16 mouse cellular contexts compared by ENCODE assay signal in the genomic region with DNA sequence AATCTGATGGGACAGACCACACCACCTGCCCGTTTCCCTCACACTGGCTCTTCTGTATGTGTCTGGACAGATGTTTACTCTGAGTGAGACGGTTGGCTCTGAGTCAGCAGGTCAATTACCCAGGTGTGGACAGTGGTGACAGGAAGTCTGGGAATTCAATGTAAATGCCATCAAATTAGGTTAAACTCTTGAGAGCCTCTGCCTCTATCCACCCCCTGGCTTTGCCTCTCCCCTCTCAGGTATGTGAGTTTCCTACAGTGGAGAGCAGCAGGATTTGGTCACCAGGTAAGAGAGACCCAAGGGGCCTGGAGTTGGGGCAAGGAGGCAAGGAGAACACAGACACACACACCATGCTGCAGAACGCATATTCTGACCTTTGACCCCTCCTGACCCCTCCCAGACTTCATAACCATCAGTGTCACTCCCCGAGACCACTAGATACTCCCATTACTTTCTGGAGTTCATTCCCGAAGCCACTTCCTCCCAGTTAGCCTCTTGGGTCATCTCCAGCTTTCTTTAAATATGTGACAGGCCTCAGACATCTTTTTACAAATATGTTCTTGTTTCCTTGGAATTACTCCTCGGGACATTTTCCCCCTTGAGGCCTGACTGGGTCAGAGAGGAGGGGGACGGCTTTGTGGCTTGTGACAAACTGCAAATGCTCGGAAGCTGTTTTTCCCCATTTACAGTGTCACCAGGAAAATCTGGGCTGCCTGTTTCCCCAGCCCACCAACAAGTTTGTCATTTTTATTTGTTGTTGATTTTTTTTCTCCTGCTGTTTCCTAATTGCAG.
DNase-seq lines count a peak whose midpoint lies in the region; ATAC-seq lines count a peak whose summit lies in the region.
"Had no signal": no experiment of that assay in that cellular context is flagged by ENCODE, and none has a peak within 500 bp of the region (broad histone marks: within the 10 kb centered on the region; RNA-seq: fewer than 3 reads in every experiment).

No protein-coding gene starts in this region.

- intact Hi-C loops in heart, postnatal 14 days (cut with DNase I), result no loop called here

- H3K4me3 ChIP-seq in heart, embryonic 11.5 days (ENCODE audit: low read depth, low read length), result no peak overlapping the region
- no peak overlapping the region for H3K4me3 ChIP-seq in brown adipose tissue, adult 24 weeks (ENCODE audit: insufficient read depth, low read depth, low read length)
- H3K4me3 ChIP-seq in midbrain, embryonic 16.5 days (ENCODE audit: low read depth, low read length), result no peak overlapping the region
- H3K4me3 ChIP-seq: intestine, embryonic 15.5 days; left cerebral cortex, adult 2 months; limb, embryonic 15.5 days; stomach, embryonic 15.5 days had no signal

- H3K27ac ChIP-seq in heart, embryonic 11.5 days (ENCODE audit: low read depth, low read length), result no peak overlapping the region
- H3K27ac ChIP-seq in brown adipose tissue, adult 24 weeks (replicated peaks; ENCODE audit: low read depth, low read length), result peak overlapping the region; percentile 34
- no peak overlapping the region for H3K27ac ChIP-seq in midbrain, embryonic 16.5 days (ENCODE audit: low read length)
- H3K27ac ChIP-seq: intestine, embryonic 15.5 days; left cerebral cortex, adult 2 months; limb, embryonic 15.5 days; stomach, embryonic 15.5 days had no signal

- DNase-seq in heart, adult 18-20 months, result peak; percentile 27 to 51
- peak; percentile 34 to 38 for DNase-seq in heart, postnatal 14 days
- DNase-seq in kidney, postnatal 25 days, result peak; percentile 37 to 70
- DNase-seq in cerebellum, adult 11-12 months, result no peak
- DNase-seq in cerebellum, adult 8-10 months, result no peak
- DNase-seq: adrenal gland, postnatal 36 days; cerebellum, adult 18-20 months; right cerebral cortex, postnatal 25 days had no signal

- 49% methylated on average over 8 of the region's 8 CpGs for WGBS in heart, embryonic 11.5 days (ENCODE audit: insufficient replicate concordance)
- WGBS in midbrain, embryonic 16.5 days, result 73% methylated on average over 8 of the region's 8 CpGs

- H3K27me3 ChIP-seq in heart, embryonic 11.5 days (ENCODE audit: control insufficient read depth, insufficient read depth, low read length), result no peaks in the 10 kb centered on the region
- H3K27me3 ChIP-seq in midbrain, embryonic 16.5 days (ENCODE audit: control insufficient read depth, insufficient read depth, low read depth, low read length), result no peaks in the 10 kb centered on the region
- H3K27me3 ChIP-seq: intestine, embryonic 15.5 days; Patski; stomach, embryonic 15.5 days had no signal

- no peak for ATAC-seq in heart, embryonic 11.5 days (replicated peaks; ENCODE audit: insufficient number of reproducible peaks, low FRiP score, low TSS enrichment)
- ATAC-seq in midbrain, embryonic 16.5 days, result no peak
- ATAC-seq: intestine, embryonic 15.5 days; Patski had no signal

- no peaks in the 10 kb centered on the region for H3K4me1 ChIP-seq in heart, embryonic 11.5 days (ENCODE audit: control insufficient read depth, insufficient read depth, low read length)
- H3K4me1 ChIP-seq in brown adipose tissue, adult 24 weeks (ENCODE audit: control insufficient read depth, insufficient read depth, insufficient read length, low read length), result peaks cover 4% of the 10 kb centered on the region; the same call in 1 of the 2 replicates
- H3K4me1 ChIP-seq in midbrain, embryonic 16.5 days (ENCODE audit: control insufficient read depth, insufficient read depth, low read length), result no peaks in the 10 kb centered on the region
- H3K4me1 ChIP-seq: stomach, embryonic 15.5 days had no signal

- no peak overlapping the region for H3K9ac ChIP-seq in heart, embryonic 11.5 days (ENCODE audit: low read depth, low read length)
- H3K9ac ChIP-seq in midbrain, embryonic 16.5 days (ENCODE audit: low read depth, low read length), result no peak overlapping the region
- H3K9ac ChIP-seq: intestine, embryonic 15.5 days; limb, embryonic 15.5 days; stomach, embryonic 15.5 days had no signal

- no peaks in the 10 kb centered on the region for H3K36me3 ChIP-seq in heart, embryonic 11.5 days (ENCODE audit: control insufficient read depth, insufficient read depth, low read length)
- H3K36me3 ChIP-seq in midbrain, embryonic 16.5 days (ENCODE audit: control insufficient read depth, insufficient read depth, low read length), result no peaks in the 10 kb centered on the region
- H3K36me3 ChIP-seq: intestine, embryonic 15.5 days; limb, embryonic 15.5 days; stomach, embryonic 15.5 days had no signal

- no peak overlapping the region for H3K4me2 ChIP-seq in heart, embryonic 11.5 days
- no peak overlapping the region for H3K4me2 ChIP-seq in midbrain, embryonic 16.5 days (ENCODE audit: low read length)
- H3K4me2 ChIP-seq: intestine, embryonic 15.5 days; limb, embryonic 15.5 days; stomach, embryonic 15.5 days had no signal

- no peaks in the 10 kb centered on the region; the same call in 1 of the 2 replicates for H3K9me3 ChIP-seq in heart, embryonic 11.5 days (replicated peaks; ENCODE audit: control insufficient read depth, low read length)
- no peaks in the 10 kb centered on the region for H3K9me3 ChIP-seq in midbrain, embryonic 16.5 days (replicated peaks; ENCODE audit: control insufficient read depth, low read length, poor library complexity, severe bottlenecking)
- H3K9me3 ChIP-seq: intestine, embryonic 15.5 days; limb, embryonic 15.5 days; stomach, embryonic 15.5 days had no signal

Comparison
In these comparisons a context has a peak if more than half of its experiments do, and no peak if none do; other contexts are left out.
1. DNase-seq: peak in heart, adult 18-20 months (2 of 2), heart, postnatal 14 days (2 of 2) and kidney, postnatal 25 days (2 of 2); none in cerebellum, adult 11-12 months (single experiment) and cerebellum, adult 8-10 months (single experiment).